Mouse (Mus musculus) Muller cell, postnatal 12 days (primary cell): ENCODE results near the gene Gm5622.
"Not testable (repeated sequence)": the region's sequence is repeated elsewhere in the genome, so short reads cannot be mapped to it uniquely, and the experiment has no call there.

Experiments used
- DNase-seq: peaks from one replicate; pipeline ENCODE4 v3.0.0-alpha.2; 2015; ENCODE audit errors: inconsistent ontology term

Gm5622 gene

DNA sequence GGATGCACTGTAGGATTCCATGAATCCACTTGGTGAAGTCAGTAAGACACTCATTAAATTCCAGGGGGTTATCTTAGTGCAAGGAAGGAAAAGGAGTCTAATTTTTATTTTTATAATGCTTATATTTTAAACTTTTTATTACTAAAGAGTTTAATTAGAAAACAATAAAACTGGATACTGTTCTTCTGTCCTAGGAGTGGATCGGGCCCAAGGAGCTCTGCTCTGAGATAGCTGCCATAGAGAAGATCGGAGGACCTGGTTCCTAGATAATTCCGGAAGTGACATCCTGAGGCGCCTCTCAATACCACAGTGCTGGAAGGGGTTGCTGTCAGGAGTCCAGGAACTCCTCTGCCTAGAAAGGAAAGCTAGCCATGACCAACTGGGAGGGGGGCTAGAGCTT, at the start of gene Gm5622:
TSS of gene Gm5622 (plus strand) at position 301 of the 400 bp plus-strand sequence.
- no peak for DNase-seq

DNA sequence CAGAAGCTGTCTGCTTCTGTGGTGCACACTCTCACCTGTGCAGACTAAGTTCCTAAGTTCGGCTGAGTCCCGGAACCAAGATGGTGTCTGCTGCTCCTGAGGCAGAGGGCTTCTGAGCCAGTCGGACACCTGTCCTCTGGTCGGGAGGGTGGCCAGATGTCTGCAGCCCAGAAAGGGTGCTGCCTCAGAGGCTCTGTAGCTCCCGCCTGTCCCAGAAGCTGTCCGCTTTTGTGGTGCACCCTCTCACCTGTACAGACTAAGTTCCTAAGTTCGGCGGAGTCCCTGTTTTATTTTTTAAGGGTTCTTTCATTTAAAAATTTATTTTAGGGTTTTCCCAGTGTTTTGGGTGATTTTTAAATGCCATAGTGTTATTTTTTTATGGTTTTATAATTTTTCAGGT, 45.2 kb upstream of the Gm5622 start:
- DNase-seq: no peak

DNA sequence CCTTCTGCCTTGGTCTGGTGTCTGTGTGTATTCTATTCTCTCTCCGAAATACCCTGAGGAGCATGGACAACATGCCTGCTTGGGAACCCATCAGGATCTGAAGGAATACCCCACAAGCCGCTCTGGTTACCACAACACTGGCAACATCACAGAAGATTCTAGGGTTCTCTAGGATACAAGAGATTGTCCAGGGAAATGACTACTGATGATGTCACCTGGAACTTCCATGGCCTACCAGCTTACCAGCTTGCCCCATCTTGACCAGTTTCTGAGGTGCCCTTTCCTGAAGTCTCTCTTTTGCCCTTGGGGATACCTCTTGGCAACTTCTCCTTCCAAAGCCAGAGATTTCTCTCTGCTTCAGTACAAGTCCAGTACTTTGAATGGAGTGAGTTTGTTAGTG, 21.4 kb downstream of the Gm5622 start, which contains the start of gene Gm17175:
TSS of gene Gm17175 (minus strand) at position 101 of the 400 bp plus-strand sequence.
- not testable (repeated sequence) for DNase-seq

DNA sequence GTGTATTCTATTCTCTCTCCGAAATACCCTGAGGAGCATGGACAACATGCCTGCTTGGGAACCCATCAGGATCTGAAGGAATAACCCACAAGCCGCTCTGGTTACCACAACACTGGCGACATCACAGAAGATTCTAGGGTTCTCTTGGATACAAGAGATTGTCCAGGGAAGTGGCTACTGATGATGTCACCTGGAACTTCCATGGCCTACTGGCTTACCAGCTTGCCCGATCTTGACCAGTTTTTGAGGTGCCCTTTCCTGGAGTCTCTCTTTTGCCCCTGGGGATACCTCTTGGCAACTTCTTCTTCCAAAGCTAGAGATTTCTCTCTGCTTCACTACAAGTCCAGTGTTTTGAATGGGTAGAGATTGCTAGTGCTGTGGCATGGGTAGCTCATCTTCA, 39.4 kb downstream of the Gm5622 start, which contains the start of gene Gm17174:
TSS of gene Gm17174 (minus strand) at position 101 of the 400 bp plus-strand sequence.
- not testable (repeated sequence) for DNase-seq

DNA sequence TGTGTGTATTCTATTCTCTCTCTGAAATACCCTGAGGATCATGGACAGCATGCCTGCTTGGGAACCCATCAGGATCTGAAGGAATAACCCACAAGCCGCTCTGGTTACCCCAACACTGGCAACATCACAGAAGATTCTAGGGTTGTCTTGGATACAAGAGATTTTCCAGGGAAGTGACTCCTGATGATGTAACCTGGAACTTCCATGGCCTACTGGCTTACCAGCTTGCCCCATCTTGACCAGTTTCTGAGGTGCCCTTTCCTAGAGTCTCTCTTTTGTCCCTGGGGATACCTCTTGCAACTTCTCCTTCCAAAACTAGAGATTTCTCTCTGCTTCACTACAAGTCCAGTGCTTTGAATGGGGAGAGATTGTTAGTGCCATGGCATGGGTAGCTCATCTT, 58.6 kb downstream of the Gm5622 start, which contains the start of gene Gm17078:
TSS of gene Gm17078 (minus strand) at position 101 of the 400 bp plus-strand sequence.
- DNase-seq: no peak

DNA sequence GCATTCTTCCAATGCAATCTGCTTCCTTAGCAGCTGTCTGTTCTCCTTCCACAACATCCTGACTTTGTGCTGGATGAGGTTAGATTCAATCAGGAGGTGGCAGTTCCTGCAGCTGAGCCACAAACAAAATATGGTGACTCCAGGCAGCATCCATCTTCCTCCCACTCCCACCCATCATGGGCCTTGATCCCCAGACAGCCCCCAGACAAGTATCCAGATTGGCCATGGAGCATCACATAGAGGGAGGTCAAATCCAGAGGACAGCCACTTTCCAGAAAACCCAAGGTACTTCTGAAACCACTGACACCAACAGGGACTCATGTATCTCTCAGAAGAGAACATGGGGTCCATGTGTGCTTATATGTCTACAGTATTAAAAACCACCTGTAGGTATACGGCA, 79.8 kb downstream of the Gm5622 start:
- not testable (repeated sequence) for DNase-seq

DNA sequence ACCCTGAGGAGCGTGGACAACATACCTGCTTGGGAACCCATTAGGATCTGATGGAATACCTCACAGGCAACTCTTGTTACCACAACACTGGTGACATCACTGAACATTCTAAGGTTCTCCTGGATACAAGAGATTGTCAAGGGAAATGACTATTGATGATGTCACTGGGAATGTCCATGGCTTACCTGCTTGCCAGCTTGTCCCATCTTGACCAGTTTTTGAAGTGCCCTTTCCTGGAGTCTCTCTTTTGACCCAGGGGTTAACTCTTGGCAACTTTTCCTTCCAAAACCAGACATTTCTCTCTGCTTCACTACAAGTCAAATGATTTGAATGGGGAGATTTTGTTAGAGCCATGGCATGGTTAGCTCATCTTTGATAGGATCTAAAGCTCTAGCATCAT, 83.0 kb downstream of the Gm5622 start, which contains the start of gene Gm4181:
TSS of gene Gm4181 (minus strand) at position 101 of the 400 bp plus-strand sequence.
- not testable (repeated sequence) for DNase-seq

DNA sequence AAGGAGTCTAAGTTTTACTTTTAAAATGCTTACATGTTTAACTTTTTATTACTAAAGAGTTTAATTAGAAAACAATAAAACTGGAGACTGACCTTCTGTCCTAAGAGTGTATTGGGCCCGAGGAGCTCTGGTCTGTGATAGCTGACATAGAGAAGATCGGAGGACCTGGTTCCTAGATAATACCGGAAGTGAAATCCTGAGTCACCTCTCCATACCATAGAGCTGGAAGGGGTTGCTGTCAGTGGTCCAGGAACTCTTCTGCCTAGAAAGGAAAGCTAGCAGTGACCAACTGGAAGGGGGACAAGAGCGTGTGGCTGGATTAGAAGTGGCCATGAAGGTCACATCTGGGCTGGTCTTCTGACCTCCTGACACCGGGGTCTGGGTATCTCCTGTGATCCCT, 124.7 kb downstream of the Gm5622 start:
- DNase-seq: no peak

DNA sequence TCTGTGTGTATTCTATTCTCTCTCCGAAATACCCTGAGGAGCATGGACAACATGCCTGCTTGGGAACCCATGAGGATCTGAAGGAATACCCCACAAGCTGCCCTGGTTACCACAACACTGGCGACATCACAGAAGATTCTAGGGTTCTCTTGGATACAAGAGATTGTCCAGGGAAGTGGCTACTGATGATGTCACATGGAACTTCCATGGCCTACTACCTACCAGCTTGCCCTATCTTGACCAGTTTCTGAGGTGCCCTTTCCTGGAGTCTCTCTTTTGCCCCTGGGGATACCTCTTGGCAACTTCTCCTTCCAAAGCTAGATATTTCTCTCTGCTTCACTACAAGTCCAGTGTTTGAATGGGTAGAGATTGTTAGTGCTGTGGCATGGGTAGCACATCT, 142.8 kb downstream of the Gm5622 start, which contains the start of gene Gm17079:
TSS of gene Gm17079 (minus strand) at position 101 of the 400 bp plus-strand sequence.
- not testable (repeated sequence) for DNase-seq
